Mouse (Mus musculus): ENCODE measurements around the gene Gm11639. TPM values are rescaled to one million over a fixed set of nuclear protein-coding genes. Genes with fewer than 3 reads are reported as not detected.

Gm11639 gene
- polyA plus RNA-seq, 1 experiment from 2014 or later: 0.20 TPM

- WGBS: 77% methylated on average over 2 of the region's 4 CpGs
- Histone ChIP-seq H3K9me3 (ENCODE audit: control insufficient read depth, low read length) (no peaks in the 10 kb centered on the region), H3K9ac (replicated peaks; ENCODE audit: low read depth, low read length) (no peak overlapping the region), H3K4me3 (replicated peaks; ENCODE audit: low read length) (no peak overlapping the region), H3K27me3 (replicated peaks; ENCODE audit: control insufficient read depth, insufficient read depth, low read length) (no peaks in the 10 kb centered on the region), H3K27ac (ENCODE audit: low read length) (no peak overlapping the region), H3K36me3 (ENCODE audit: control insufficient read depth, insufficient read depth) (no peaks in the 10 kb centered on the region), H3K4me1 (replicated peaks; ENCODE audit: control insufficient read depth, insufficient read depth, low read length) (0 out of 2 replicates have a peak, but pooled peaks cover 3% of the 10 kb centered on the region), H3K4me2 (ENCODE audit: low read length) (no peak overlapping the region)
- ATAC-seq: no peak
These were observed 466.5 kb downstream of the Gm11639 start for GRCm38 (mm10) chr11:105152017-105152300.

- no peak overlapping the region for H3K4me3 ChIP-seq (replicated peaks; ENCODE audit: low read length)
- H3K4me2 ChIP-seq (ENCODE audit: low read length): no peak overlapping the region
- no peak for ATAC-seq
- H3K9me3 ChIP-seq (ENCODE audit: control insufficient read depth, low read length): no peaks in the 10 kb centered on the region
- WGBS: 84% methylated on average over 11 of the region's 11 CpGs
- no peak overlapping the region for H3K27ac ChIP-seq (ENCODE audit: low read length)
- 0 out of 2 replicates have a peak, but pooled peaks cover 3% of the 10 kb centered on the region for H3K4me1 ChIP-seq (replicated peaks; ENCODE audit: control insufficient read depth, insufficient read depth, low read length)
- no peaks in the 10 kb centered on the region for H3K27me3 ChIP-seq (replicated peaks; ENCODE audit: control insufficient read depth, insufficient read depth, low read length)
- H3K9ac ChIP-seq (replicated peaks; ENCODE audit: low read depth, low read length): no peak overlapping the region
- H3K36me3 ChIP-seq (ENCODE audit: control insufficient read depth, insufficient read depth): no peaks in the 10 kb centered on the region
These were observed 466.9 kb downstream of the Gm11639 start for GRCm38 (mm10) chr11:105152357-105152899.

- H3K27ac ChIP-seq (ENCODE audit: low read length): no peak overlapping the region
- H3K36me3 ChIP-seq (ENCODE audit: control insufficient read depth, insufficient read depth): no peaks in the 10 kb centered on the region
- no peaks in the 10 kb centered on the region for H3K27me3 ChIP-seq (replicated peaks; ENCODE audit: control insufficient read depth, insufficient read depth, low read length)
- no peak overlapping the region for H3K4me2 ChIP-seq (ENCODE audit: low read length)
- ATAC-seq: peak; percentile 57; the same call in 1 of the 2 replicates
- WGBS: 35% methylated on average over 12 of the region's 12 CpGs
- no peak overlapping the region for H3K4me3 ChIP-seq (replicated peaks; ENCODE audit: low read length)
- no peaks in the 10 kb centered on the region for H3K9me3 ChIP-seq (ENCODE audit: control insufficient read depth, low read length)
- H3K4me1 ChIP-seq (replicated peaks; ENCODE audit: control insufficient read depth, insufficient read depth, low read length): 0 out of 2 replicates have a peak, but pooled peaks cover 3% of the 10 kb centered on the region
- no peak overlapping the region; the same call in 1 of the 2 replicates for H3K9ac ChIP-seq (replicated peaks; ENCODE audit: low read depth, low read length)
These were observed 467.7 kb downstream of the Gm11639 start for GRCm38 (mm10) chr11:105153068-105153833.

GRCm38 (mm10) chr11:105155915-105156314, 470.4 kb downstream of the Gm11639 start:
- no peak for ATAC-seq
- H3K9me3 ChIP-seq (ENCODE audit: control insufficient read depth, low read length): no peaks in the 10 kb centered on the region
- H3K36me3 ChIP-seq (ENCODE audit: control insufficient read depth, insufficient read depth): no peaks in the 10 kb centered on the region
- H3K4me3 ChIP-seq (replicated peaks; ENCODE audit: low read length): no peak overlapping the region
- 0 out of 2 replicates have a peak, but pooled peaks cover 3% of the 10 kb centered on the region for H3K4me1 ChIP-seq (replicated peaks; ENCODE audit: control insufficient read depth, insufficient read depth, low read length)
- H3K4me2 ChIP-seq (ENCODE audit: low read length): no peak overlapping the region
- WGBS: 83% methylated on average over 4 of the region's 4 CpGs
- H3K27ac ChIP-seq (ENCODE audit: low read length): no peak overlapping the region
- H3K27me3 ChIP-seq (replicated peaks; ENCODE audit: control insufficient read depth, insufficient read depth, low read length): no peaks in the 10 kb centered on the region
- no peak overlapping the region for H3K9ac ChIP-seq (replicated peaks; ENCODE audit: low read depth, low read length)

GRCm38 (mm10) chr11:105156748-105157267, 471.3 kb downstream of the Gm11639 start:
- Histone ChIP-seq H3K4me2 (ENCODE audit: low read length) (no peak overlapping the region), H3K4me3 (replicated peaks; ENCODE audit: low read length) (no peak overlapping the region), H3K9me3 (ENCODE audit: control insufficient read depth, low read length) (no peaks in the 10 kb centered on the region), H3K36me3 (ENCODE audit: control insufficient read depth, insufficient read depth) (no peaks in the 10 kb centered on the region), H3K27ac (ENCODE audit: low read length) (no peak overlapping the region), H3K9ac (replicated peaks; ENCODE audit: low read depth, low read length) (no peak overlapping the region), H3K27me3 (replicated peaks; ENCODE audit: control insufficient read depth, insufficient read depth, low read length) (no peaks in the 10 kb centered on the region), H3K4me1 (replicated peaks; ENCODE audit: control insufficient read depth, insufficient read depth, low read length) (no peaks in the 10 kb centered on the region)
- ATAC-seq: no peak
- 88% methylated on average over 19 of the region's 19 CpGs for WGBS

- Histone ChIP-seq H3K4me3 (replicated peaks; ENCODE audit: low read length) (no peak overlapping the region), H3K4me2 (ENCODE audit: low read length) (no peak overlapping the region), H3K4me1 (replicated peaks; ENCODE audit: control insufficient read depth, insufficient read depth, low read length) (no peaks in the 10 kb centered on the region), H3K27me3 (replicated peaks; ENCODE audit: control insufficient read depth, insufficient read depth, low read length) (no peaks in the 10 kb centered on the region), H3K9ac (replicated peaks; ENCODE audit: low read depth, low read length) (no peak overlapping the region), H3K36me3 (ENCODE audit: control insufficient read depth, insufficient read depth) (no peaks in the 10 kb centered on the region), H3K9me3 (ENCODE audit: control insufficient read depth, low read length) (0 out of 2 replicates have a peak, but pooled peaks cover 2% of the 10 kb centered on the region), H3K27ac (ENCODE audit: low read length) (no peak overlapping the region)
- no peak for ATAC-seq
These were observed 472.5 kb downstream of the Gm11639 start for GRCm38 (mm10) chr11:105158047-105158446.

- H3K4me1 ChIP-seq (replicated peaks; ENCODE audit: control insufficient read depth, insufficient read depth, low read length): no peaks in the 10 kb centered on the region
- WGBS: 60% methylated on average over 6 of the region's 6 CpGs
- H3K4me3 ChIP-seq (replicated peaks; ENCODE audit: low read length): no peak overlapping the region
- no peaks in the 10 kb centered on the region for H3K27me3 ChIP-seq (replicated peaks; ENCODE audit: control insufficient read depth, insufficient read depth, low read length)
- H3K4me2 ChIP-seq (ENCODE audit: low read length): no peak overlapping the region
- no peak for ATAC-seq
- H3K27ac ChIP-seq (ENCODE audit: low read length): no peak overlapping the region
- H3K36me3 ChIP-seq (ENCODE audit: control insufficient read depth, insufficient read depth): no peaks in the 10 kb centered on the region
- no peak overlapping the region for H3K9ac ChIP-seq (replicated peaks; ENCODE audit: low read depth, low read length)
- H3K9me3 ChIP-seq (ENCODE audit: control insufficient read depth, low read length): 0 out of 2 replicates have a peak, but pooled peaks cover 2% of the 10 kb centered on the region
These were observed 474.3 kb downstream of the Gm11639 start for GRCm38 (mm10) chr11:105159673-105160360.

- Histone ChIP-seq H3K9me3 (ENCODE audit: control insufficient read depth, low read length) (peaks cover 8% of the 10 kb centered on the region), H3K4me2 (ENCODE audit: low read length) (no peak overlapping the region), H3K9ac (replicated peaks; ENCODE audit: low read depth, low read length) (no peak overlapping the region), H3K27me3 (replicated peaks; ENCODE audit: control insufficient read depth, insufficient read depth, low read length) (no peaks in the 10 kb centered on the region), H3K4me3 (replicated peaks; ENCODE audit: low read length) (no peak overlapping the region), H3K4me1 (replicated peaks; ENCODE audit: control insufficient read depth, insufficient read depth, low read length) (no peaks in the 10 kb centered on the region), H3K36me3 (ENCODE audit: control insufficient read depth, insufficient read depth) (no peaks in the 10 kb centered on the region), H3K27ac (ENCODE audit: low read length) (no peak overlapping the region)
- no peak for ATAC-seq
- WGBS: 94% methylated on average over 2 of the region's 2 CpGs
These were observed 475.9 kb downstream of the Gm11639 start for GRCm38 (mm10) chr11:105161411-105161810.

Data from forebrain, embryonic 16.5 days (tissue).